Mouse (Mus musculus) CH12.LX (cell line): Measurements from ENCODE around the gene Agtr1a. TPM values are rescaled to one million over a fixed set of nuclear protein-coding genes. Genes with fewer than 3 reads are reported as not detected.

Source experiments
- DNase-seq: peaks from one replicate; pipeline ENCODE4 v3.0.0-alpha.2; 2013; ENCODE audit errors: extremely low read depth
- H3K27ac ChIP-seq: 2 replicates; pipeline ENCODE4 v1.5.1; 2012; ENCODE audit warnings: low read depth, mild to moderate bottlenecking, control low read depth, moderate library complexity; ENCODE audit not compliant: insufficient read depth
- H3K27me3 ChIP-seq: replicated peaks from 2 replicates; pipeline ENCODE3; 2012; ENCODE audit warnings: inconsistent platforms
- H3K36me3 ChIP-seq, 2 experiments: replicated peaks in 1 of 2; 2 replicates each; pipeline versions ENCODE3 to v1.6.1; 2012; ENCODE audit warnings: inconsistent platforms in 1 of 2, low read length in 1 of 2, mild to moderate bottlenecking in 1 of 2, mixed read lengths in 1 of 2, moderate library complexity in 1 of 2; ENCODE audit not compliant: control insufficient read depth in 1 of 2, insufficient read depth in 1 of 2
- H3K4me1 ChIP-seq, 2 experiments: 2 replicates each; pipeline ENCODE4 v1.6.1; 2012; ENCODE audit warnings: inconsistent platforms in 1 of 2, moderate library complexity in 1 of 2; ENCODE audit not compliant: insufficient read depth in 2 of 2, control insufficient read depth in 1 of 2
- H3K4me2 ChIP-seq: 2 replicates; pipeline ENCODE4 v1.6.1; 2012; ENCODE audit warnings: low read depth, mild to moderate bottlenecking, control low read depth; ENCODE audit not compliant: poor library complexity, insufficient read depth, severe bottlenecking
- H3K4me3 ChIP-seq, 3 experiments: fragments of 150-350 bp in 1 of 3; sonication (generic) in 1 of 3; replicated peaks in 1 of 3; 2 replicates each; pipeline versions ENCODE3 to v1.5.1; 2011 to 2012; ENCODE audit warnings: low read depth in 2 of 3, low read length in 2 of 3, mild to moderate bottlenecking in 2 of 3, moderate library complexity in 2 of 3, control low read depth in 1 of 3, improper control_type of control experiment in 1 of 3, inconsistent platforms in 1 of 3, mixed read lengths in 1 of 3; ENCODE audit not compliant: poor library complexity in 1 of 3
- H3K79me2 ChIP-seq: replicated peaks from 2 replicates; pipeline ENCODE4 v1.6.1; 2012; ENCODE audit warnings: mild to moderate bottlenecking, moderate library complexity; ENCODE audit not compliant: control insufficient read depth, poor library complexity, insufficient read depth, severe bottlenecking; ENCODE audit errors: extremely low read depth
- H3K9ac ChIP-seq: 2 replicates; pipeline ENCODE4 v1.6.1; 2012; ENCODE audit warnings: low read depth, mild to moderate bottlenecking, control low read depth, moderate library complexity; ENCODE audit not compliant: insufficient read depth
- H3K9me3 ChIP-seq: replicated peaks from 2 replicates; pipeline ENCODE3; 2012; ENCODE audit warnings: low read length, inconsistent platforms, mixed read lengths
- BHLHE40 ChIP-seq: IDR thresholded peaks from 2 replicates; pipeline ENCODE4 v1.6.1; 2011; ENCODE audit warnings: mild to moderate bottlenecking, low read depth, low read length, improper control_type of control experiment
- CTCF ChIP-seq, 2 experiments: IDR thresholded peaks in 1 of 2; conservative IDR thresholded peaks in 1 of 2; 2 replicates each; pipeline ENCODE4 v1.5.1; 2011 to 2012; ENCODE audit warnings: low read depth in 2 of 2, low read length in 2 of 2, improper control_type of control experiment in 1 of 2, inconsistent platforms in 1 of 2, mild to moderate bottlenecking in 1 of 2, moderate library complexity in 1 of 2
- ELF1 ChIP-seq: IDR thresholded peaks from 2 replicates; pipeline ENCODE4 v1.6.1; 2014; ENCODE audit warnings: low read depth, mild to moderate bottlenecking, inconsistent platforms, low read length, improper control_type of control experiment
- IRF4 ChIP-seq: IDR thresholded peaks from 2 replicates; pipeline ENCODE4 v1.6.1; 2014; ENCODE audit warnings: low read depth, mild to moderate bottlenecking, inconsistent platforms, low read length, improper control_type of control experiment
- JUN ChIP-seq: IDR thresholded peaks from 2 replicates; pipeline ENCODE4 v1.6.1; 2011; ENCODE audit warnings: low read depth, mild to moderate bottlenecking, low read length, improper control_type of control experiment, moderate library complexity; ENCODE audit not compliant: insufficient read depth
- JUND ChIP-seq: conservative IDR thresholded peaks from 2 replicates; pipeline ENCODE4 v1.6.1; 2011; ENCODE audit warnings: low read depth, low read length, improper control_type of control experiment
- MYC ChIP-seq: IDR thresholded peaks from 2 replicates; pipeline ENCODE4 v1.6.1; 2011; ENCODE audit warnings: low read depth, mild to moderate bottlenecking, improper control_type of control experiment, low read length
- NELFE ChIP-seq: IDR thresholded peaks from 2 replicates; pipeline ENCODE4 v1.6.1; 2011; ENCODE audit warnings: low read depth, low read length, improper control_type of control experiment
- NRF1 ChIP-seq: IDR thresholded peaks from 2 replicates; pipeline ENCODE4 v1.6.1; 2014; ENCODE audit warnings: low read depth, mild to moderate bottlenecking, inconsistent platforms, low read length, improper control_type of control experiment, moderate library complexity
- POLR2AphosphoS2 ChIP-seq: IDR thresholded peaks from 2 replicates; pipeline ENCODE4 v1.6.1; 2011; ENCODE audit warnings: low read depth, low read length, improper control_type of control experiment
- RCOR1 ChIP-seq: conservative IDR thresholded peaks from 2 replicates; pipeline ENCODE4 v1.6.1; 2012; ENCODE audit warnings: low read depth, mild to moderate bottlenecking, inconsistent platforms, low read length, improper control_type of control experiment
- SMC3 ChIP-seq: IDR thresholded peaks from 2 replicates; pipeline ENCODE4 v1.6.1; 2011; ENCODE audit warnings: low read depth, low read length, improper control_type of control experiment
- TBP ChIP-seq: conservative IDR thresholded peaks from 2 replicates; pipeline ENCODE4 v1.6.1; 2011; ENCODE audit warnings: low read depth, low read length, improper control_type of control experiment
- TCF12 ChIP-seq: IDR thresholded peaks from 2 replicates; pipeline ENCODE4 v1.6.1; 2014; ENCODE audit warnings: low read depth, mild to moderate bottlenecking, inconsistent platforms, low read length, improper control_type of control experiment
- UBTF ChIP-seq: IDR thresholded peaks from 2 replicates; pipeline ENCODE4 v1.6.1; 2012; ENCODE audit warnings: low read depth, mild to moderate bottlenecking, inconsistent platforms, low read length, improper control_type of control experiment, moderate library complexity
- ZKSCAN1 ChIP-seq: IDR thresholded peaks from 2 replicates; pipeline ENCODE4 v1.6.1; 2012; ENCODE audit warnings: low read depth, inconsistent platforms, low read length, improper control_type of control experiment, borderline replicate concordance
- ZMIZ1 ChIP-seq: IDR thresholded peaks from 2 replicates; pipeline ENCODE4 v1.6.1; 2012; ENCODE audit warnings: low read depth, mild to moderate bottlenecking, inconsistent platforms, low read length, improper control_type of control experiment
- ZNF384 ChIP-seq: IDR thresholded peaks from 2 replicates; pipeline ENCODE4 v1.6.1; 2012; ENCODE audit warnings: low read depth, low read length, improper control_type of control experiment, inconsistent platforms
- dilution Hi-C: fragments of 300-500 bp; cut with MboI; formaldehyde crosslinking; loops from 2 replicates; pipeline ENCODE4 v1.14.3; 2020; ENCODE audit warnings: low sequenced_read_pairs; ENCODE audit not compliant: extremely low pct_unique_long_range_greater_than_20kb, extremely low pct_ligation_motif_present
- in situ Hi-C: fragments of 300-500 bp; cut with MboI; formaldehyde crosslinking; loops from 3 replicates; pipeline ENCODE4 v1.14.3; 2019; ENCODE audit warnings: low sequenced_read_pairs, low pct_ligation_motif_present, low pct_unique_long_range_greater_than_20kb, mixed read lengths
- polyA plus RNA-seq: library from polyadenylated mRNA; unstranded; fragments of >175 nt; gene quantifications from 2 replicates; pipeline ENCODE4 v1.2.1, GENCODE M21; 2012; ENCODE audit warnings: low read depth; ENCODE audit not compliant: insufficient read length
- total RNA-seq, 2 experiments: library from RNA; depleted of rRNA; stranded (reverse); fragments of 300-350 nt in 1 of 2; fragments of >200 nt in 1 of 2; gene quantifications; 2 replicates each; pipeline ENCODE4 v1.2.3; 2012 to 2014

Gene Agtr1a
- total and polyA plus RNA-seq, 3 experiments = not detected

DNA sequence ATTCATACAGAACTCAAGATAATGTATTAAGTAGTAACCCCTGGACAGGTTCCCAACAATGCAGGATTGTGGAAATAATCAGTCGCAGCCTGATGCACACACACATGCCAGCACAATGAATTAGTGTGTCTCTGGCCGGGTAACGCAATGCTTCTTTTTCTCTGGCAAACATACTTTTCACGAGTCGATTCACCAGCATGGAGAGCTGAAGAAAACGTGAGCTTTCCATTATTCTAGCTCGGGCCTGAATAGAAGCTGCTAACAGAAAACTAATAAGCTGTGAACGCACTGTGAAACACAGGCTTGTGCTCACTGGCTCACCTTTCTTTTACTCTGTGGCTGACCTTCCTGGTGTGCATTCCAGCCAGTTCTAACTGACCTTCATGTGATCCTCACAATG lies 64.4 kb downstream of the Agtr1a start:
- no peak overlapping the region for H3K27ac ChIP-seq
- H3K4me3 ChIP-seq = no peak overlapping the region
- no peaks in the 10 kb centered on the region for H3K27me3 ChIP-seq
- no peaks in the 10 kb centered on the region for H3K79me2 ChIP-seq
- DNase-seq = no peak
- TF ChIP-seq ELF1 (no peak), JUND (no peak), ZMIZ1 (no peak), NRF1 (no peak), TBP (no peak)
- H3K4me1 ChIP-seq = no peaks in the 10 kb centered on the region
- H3K9ac ChIP-seq = no peak overlapping the region
- dilution Hi-C loops = no loop called here
- 0 out of 2 replicates have a peak overlapping the region, but pooled peaks have one; percentile 9 for H3K4me2 ChIP-seq
- in situ Hi-C loops = no loop called here
- H3K36me3 ChIP-seq = no peaks in the 10 kb centered on the region
- H3K9me3 ChIP-seq = no peaks in the 10 kb centered on the region

GRCm38 (mm10) chr13:30403874-30404273 lies 67.6 kb downstream of the Agtr1a start:
- TF ChIP-seq ZMIZ1 = no peak
- TF ChIP-seq CTCF (conservative IDR thresholded peaks at IDR 0.05 in 1 of 2, IDR thresholded peaks at IDR 0.05 in 1 of 2; ENCODE audit: low read depth in 2 of 2, low read length in 2 of 2) = no peak
- no peak for TF ChIP-seq MYC
- no peak for TF ChIP-seq SMC3
- TF ChIP-seq POLR2AphosphoS2 = no peak
- TF ChIP-seq ZKSCAN1 = no peak
- no peak for TF ChIP-seq NELFE
- TF ChIP-seq UBTF = no peak
- no peak for TF ChIP-seq TCF12
- TF ChIP-seq JUN = no peak
- no peak for TF ChIP-seq RCOR1
- no peak for TF ChIP-seq ZNF384
- TF ChIP-seq BHLHE40 = no peak
- TF ChIP-seq IRF4 = no peak
- TF ChIP-seq, all 38 proteins: peak for 0
- dilution Hi-C loops = no loop called here

More at GRCm38 (mm10) chr13:30403874-30404273, 67.6 kb downstream of the Agtr1a start:
- H3K27me3 ChIP-seq = no peaks in the 10 kb centered on the region
- no peaks in the 10 kb centered on the region for H3K9me3 ChIP-seq
- H3K9ac ChIP-seq = no peak overlapping the region
- no peak for DNase-seq
- no peaks in the 10 kb centered on the region for H3K4me1 ChIP-seq
- no peaks in the 10 kb centered on the region for H3K79me2 ChIP-seq
- no peak overlapping the region for H3K4me2 ChIP-seq
- no peak overlapping the region for H3K27ac ChIP-seq
- H3K36me3 ChIP-seq = no peaks in the 10 kb centered on the region
- H3K4me3 ChIP-seq = no peak overlapping the region
- in situ Hi-C loops = no loop called here
